Mouse (Mus musculus) right cerebral cortex, adult 2 months (tissue): Measurements from ENCODE around the gene 1600014C23Rik.

Source experiments
- DNase-seq, 2 experiments: peaks; one replicate each; pipeline ENCODE4 v3.0.0; 2021 to 2022; ENCODE audit warnings: low spot score in 2 of 2

The 1600014C23Rik gene

DNA sequence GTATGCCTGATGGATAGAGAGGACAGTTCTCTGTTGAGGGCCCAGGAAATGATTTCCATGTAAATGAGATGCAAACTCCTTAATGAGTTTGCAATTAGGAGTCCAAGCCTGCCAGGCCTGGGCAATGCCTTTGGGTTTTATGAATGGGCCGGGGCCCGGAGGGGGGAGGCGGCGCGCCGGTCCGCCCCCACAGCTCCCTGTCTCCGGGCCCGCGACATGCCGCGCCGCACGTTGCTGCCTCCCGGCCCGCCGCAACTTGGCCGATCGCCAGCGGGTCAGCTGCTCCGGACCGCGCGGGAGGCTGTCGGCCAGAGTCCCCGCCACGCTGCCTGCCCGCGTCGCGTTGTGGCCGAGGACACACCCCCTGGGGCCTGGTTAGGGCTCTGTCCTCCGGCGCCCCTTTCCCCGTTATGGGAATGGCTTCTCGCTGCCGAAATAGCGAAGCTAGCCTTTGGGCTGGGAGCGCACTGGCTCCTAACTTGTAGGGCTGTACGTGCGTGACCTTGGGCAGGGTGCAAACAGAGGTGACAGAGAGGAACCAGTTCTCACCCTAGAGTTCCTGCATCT, at the start of gene 1600014C23Rik:
Gene 1600014C23Rik (minus strand): TSS at position 110 of the 567 bp plus-strand sequence.
- DNase-seq = peak in 1 of 2 experiments; percentile 64

DNA sequence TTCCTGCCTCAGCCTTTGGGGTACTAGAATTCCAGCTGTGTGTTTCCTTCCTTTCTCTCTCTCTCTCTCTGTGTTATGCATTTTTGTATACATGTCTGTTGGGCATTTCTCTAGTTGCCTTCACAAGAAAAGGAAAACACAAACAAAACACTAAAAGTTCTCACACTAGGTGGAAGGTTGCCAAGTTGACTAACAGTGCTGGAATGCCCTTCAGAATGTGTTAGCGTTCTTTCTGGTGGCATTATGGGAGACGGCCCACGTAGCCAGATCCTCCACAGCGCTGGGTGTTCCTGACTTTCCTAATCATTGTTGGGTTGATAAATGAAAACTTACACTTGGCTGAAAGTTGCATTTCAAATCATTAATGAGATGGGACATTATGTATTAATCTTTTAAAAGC, 44.8 kb upstream of the 1600014C23Rik start:
- no peak for DNase-seq

- DNase-seq = no peak
Observed at GRCm38 (mm10) chr17:45777431-45777830, 43.8 kb upstream of the 1600014C23Rik start.

DNA sequence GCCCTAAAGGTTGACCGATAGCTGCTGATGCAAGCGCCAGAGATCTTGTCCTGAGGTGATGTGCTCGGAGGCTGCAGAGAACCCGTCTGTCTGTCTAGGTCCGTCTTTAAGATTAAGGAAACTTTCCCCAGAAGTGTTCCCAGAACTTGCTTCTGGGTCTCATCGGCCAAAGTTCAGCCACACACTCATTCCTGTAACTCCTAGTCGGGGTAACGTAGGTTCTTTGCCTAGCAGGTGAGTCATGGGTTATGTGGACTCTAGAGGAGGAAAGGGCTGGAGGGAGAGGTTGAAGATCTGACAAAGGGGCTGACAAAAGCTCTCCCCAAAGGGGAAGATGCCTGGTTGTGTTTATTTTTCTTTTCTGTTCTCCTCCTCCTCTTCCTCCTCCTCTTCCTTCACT, 42.5 kb upstream of the 1600014C23Rik start:
- no peak for DNase-seq

DNA sequence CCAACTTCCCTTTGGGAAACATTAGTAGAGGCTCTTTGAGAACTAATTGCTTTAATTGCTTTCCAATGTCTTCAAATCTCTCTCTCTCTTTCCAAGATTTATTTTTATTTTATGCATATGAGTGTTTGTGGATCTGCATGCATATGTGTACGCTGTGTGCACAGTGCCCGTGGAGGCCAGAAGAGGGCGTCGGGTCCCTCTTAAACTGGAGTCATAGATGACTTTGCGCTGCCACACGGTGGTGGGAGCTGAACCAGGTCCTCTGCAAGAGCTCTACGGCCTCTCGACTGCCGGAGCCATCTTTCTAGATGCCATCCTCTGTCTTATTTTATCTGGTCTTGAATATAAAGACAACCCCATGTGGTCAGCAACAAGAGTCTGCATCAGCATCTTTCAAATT, 41.8 kb upstream of the 1600014C23Rik start:
- DNase-seq = no peak

DNA sequence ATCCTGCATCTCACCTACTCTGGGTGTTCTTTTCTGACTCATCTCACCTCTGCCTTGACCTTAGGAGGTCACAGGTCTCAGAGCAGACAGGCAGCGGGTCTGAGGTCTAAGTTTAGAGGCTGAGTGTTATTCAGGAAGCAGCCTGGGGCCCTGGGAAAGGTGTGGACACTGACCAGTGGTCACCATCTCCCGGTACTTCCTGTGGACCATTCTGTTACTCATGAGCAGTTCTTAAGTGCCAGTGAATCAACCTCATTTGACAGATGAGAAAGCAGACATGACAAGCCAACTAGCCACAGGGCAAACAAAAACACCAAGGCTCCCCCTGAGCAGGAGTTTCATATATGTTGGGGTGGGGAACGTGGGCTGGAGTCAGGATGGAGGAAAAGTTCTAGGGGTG, 38.9 kb upstream of the 1600014C23Rik start:
- no peak for DNase-seq

DNA sequence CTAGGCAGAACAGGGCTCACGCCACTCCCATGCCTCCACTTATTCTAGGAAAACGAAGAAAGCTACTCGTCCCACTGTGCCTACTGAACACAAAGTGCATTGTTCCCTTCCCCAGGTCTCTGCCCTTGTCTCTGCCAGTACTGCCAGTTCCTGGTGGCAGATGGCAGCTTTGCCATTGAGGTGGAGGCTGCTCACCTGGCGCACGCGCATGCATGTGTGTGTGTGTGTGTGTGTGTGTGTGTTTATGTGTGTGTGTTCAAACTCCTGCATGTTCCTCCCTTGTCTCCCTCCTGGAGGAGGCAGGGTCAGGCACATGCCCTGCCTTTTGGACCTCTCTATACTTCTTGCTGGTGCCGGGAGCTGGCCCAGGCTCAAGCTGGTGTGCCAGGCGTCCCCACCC, 38.5 kb upstream of the 1600014C23Rik start:
- DNase-seq = no peak

DNA sequence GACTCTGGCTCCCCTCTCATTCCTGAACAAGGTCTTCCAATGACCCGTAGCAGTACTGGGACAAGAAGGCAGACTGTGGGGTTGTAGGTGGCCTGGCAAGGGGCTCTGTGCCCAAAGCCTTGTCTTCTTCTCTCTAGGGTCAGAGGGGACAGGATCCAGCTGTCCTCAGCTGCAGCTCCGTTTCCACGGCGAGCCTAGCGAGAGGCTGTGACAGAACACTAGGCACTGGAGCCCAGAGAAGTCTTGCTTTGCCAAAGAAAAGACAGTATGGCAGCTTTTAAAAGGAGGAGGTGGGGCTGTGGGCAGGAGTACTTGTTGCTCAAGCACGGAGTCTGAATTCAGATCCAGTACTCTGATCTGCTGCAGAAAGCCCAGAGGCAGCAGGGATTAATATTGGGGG, 36.8 kb upstream of the 1600014C23Rik start:
- no peak for DNase-seq

DNA sequence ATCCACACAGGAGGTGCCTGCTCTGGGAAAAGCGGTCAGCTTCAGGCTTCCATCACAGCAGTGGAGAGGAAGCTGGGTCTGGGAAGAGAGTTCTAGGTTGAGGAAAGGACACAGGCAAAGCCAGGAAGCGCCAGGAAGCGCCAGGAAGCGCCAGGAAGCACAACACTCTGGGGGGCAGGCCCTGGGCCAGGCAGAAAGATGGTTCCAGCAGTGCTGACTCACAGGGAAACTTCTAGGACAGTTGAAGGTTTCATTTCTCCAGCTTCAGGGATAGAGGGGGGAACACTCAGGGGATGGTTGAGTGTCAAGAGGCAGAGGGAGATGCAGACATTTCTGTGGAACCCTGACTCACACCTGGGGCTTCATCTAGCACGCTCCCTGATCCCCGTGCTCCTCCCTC, 36.2 kb upstream of the 1600014C23Rik start:
- no peak for DNase-seq

DNA sequence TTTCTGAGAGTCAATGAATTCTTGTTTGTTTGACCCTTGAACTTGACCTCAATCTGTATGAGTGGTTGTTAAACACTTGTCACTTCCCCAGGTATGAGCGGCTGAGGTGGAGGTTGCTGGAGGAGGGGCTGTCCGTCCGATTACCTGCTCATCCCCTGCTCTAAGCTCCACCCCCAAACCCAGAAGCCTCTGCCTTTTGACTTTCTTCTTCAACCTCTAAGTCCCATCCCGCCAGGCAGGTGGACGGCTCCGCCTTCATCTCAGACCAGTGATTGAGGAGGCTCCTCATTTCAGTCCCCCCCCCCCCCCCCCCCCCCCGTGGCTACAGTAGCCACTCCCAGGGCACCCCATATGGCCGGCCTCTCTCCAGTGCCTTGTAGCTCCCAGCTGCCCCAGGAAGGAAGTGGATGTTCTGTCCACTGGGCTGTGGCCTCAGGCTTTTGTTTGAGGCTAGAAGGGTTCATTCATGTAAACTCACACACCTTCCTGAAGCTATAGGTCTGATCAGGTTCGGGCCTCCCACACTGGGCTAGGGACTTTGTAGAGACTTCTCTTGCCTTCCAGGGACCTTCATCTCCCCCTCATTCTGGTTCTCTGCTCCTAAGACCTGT, 34.0 kb upstream of the 1600014C23Rik start:
- DNase-seq = no peak

DNA sequence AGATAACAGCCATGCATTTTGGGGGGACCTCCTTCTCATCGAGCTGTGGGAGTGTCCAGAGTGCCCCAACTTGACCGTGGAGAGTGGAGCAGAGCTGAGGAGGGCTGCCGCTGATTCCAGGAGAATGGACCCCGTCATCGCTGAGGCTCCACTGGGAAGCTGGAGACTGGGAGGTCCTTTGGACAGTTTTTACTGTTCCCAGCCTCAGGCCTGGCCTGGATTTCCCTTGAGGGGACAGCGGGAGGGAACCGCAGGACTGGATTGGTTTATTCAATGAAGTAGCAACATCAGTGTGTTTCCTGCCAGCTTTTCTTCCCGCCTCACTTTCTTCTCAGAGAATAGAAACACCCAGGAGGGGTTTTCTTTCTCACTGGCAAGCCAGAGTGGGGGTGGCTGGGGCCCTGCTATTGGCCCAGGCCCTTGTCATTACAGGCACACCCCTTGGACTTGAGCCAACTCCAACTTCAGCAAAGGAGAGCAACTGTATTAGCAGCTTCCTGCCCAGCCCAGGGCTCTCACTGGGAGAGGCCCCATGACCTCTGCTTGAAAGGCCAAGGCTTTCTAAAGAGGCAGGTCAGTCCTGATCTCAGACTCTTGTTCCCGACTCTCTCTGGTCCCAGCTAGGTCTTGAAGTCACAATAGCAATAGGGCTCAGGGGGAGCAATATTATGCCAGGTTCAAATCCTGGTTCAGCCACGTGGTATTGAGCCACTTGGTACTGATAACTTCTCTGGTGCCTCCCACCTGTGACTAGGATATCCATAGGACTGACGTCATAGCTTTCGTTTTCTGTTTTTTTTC, 33.3 kb upstream of the 1600014C23Rik start:
- DNase-seq = peak; percentile 55 to 64

- no peak for DNase-seq
Observed at GRCm38 (mm10) chr17:45765914-45766313, 32.3 kb upstream of the 1600014C23Rik start.

DNA sequence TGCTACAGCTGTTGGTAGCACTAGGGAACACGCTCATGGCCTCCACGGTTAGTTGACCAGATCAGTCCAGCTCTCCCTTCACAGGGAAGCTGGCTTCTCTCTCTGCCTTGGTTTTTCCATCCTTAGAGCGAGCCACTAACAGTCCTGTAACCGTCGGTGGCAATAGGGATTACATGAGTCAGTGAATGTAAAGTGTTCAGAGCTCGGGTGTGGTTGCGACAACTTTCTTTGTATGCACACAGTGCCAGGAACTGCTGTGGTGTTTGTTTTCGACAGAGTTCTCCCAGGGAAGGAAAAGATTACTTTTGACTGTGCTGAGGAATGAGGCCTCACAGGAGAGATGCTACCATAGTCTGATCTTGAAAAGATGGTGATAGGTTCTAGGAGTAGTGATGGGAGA, 29.5 kb upstream of the 1600014C23Rik start:
- DNase-seq = no peak

DNA sequence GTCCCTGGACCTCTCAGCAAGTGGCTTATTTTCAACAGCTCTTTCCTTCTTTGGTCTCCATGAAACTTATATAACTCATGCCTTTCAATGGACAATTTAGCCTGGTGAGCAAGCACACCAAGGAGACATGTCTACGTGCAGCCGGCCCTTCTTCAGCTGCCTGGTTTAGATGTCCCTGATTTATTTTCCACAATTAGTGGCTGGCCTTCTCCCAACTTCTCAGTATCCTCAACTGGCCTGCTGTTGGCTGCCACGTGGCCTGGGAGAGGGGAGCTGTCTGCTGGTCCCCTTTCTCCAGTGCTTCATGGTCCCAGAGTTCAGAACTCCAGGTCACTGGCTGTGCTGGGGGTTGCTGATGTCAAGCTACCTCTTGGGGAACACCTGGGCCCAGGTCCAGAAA, 28.3 kb upstream of the 1600014C23Rik start:
- DNase-seq = no peak

- no peak for DNase-seq
Observed at GRCm38 (mm10) chr17:45760965-45761645, 27.5 kb upstream of the 1600014C23Rik start.

DNA sequence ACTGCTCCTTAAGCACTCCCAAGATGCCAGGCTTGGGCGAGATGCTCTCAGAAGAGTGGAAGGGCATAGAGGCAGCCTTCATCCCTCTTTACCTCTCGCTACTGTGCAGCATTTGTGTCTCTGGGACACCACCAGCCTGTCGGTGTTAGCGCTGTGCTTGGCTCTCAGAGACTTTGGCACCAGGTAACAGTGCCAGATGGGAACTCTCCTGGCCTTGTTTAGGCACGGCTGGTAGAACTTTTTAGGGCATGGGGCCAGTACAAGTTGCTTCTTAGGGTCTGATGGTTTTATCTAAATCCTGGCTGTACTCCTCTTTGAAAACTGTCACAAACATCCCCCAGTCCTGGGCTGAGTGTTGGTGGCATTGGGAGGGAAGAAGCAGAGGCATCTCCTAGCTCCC, 26.1 kb upstream of the 1600014C23Rik start:
- DNase-seq = no peak

- no peak for DNase-seq
Observed at GRCm38 (mm10) chr17:45758808-45759207, 25.2 kb upstream of the 1600014C23Rik start.

GRCm38 (mm10) chr17:45757932-45758331, 24.3 kb upstream of the 1600014C23Rik start:
- no peak for DNase-seq

DNA sequence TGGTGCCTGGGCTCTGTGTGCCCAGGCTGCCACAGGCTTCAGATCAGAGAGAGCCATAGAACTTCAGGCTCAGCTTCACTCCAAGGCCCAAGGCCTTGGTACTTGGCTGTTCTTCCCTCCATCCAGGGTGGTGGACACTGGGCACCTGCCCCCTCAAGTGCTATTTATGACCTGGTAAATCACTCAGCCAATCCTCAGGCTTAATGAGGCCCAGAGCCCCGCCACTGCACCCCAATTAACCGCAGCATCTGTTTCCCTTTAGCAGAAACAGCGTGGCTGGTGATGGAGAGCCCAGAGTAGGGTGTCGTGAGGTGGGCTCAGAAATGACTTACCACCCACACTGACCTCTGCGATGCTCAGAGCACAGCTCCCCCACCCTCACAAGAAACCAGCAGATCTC, 23.2 kb upstream of the 1600014C23Rik start:
- DNase-seq = no peak

DNA sequence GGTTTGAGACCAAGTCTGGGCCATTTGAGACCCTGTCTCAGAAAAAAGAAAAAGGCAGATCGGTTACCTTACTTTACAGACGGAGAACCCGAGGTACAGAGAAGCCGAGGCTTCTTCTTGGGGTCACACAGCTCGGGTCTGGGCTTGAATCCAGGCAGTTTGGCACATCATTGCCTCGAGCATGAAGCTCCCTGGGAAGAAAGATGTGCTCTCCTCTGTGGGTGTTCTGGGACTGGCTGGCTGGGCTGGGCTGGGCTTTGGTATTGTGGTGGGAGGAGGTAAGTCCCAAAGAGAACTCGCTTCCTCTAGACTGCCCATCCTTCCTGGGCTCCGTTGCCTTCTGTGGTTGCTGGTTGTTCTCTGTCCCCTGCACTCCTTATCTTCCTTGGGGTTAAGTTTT, 22.7 kb upstream of the 1600014C23Rik start:
- DNase-seq = no peak

GRCm38 (mm10) chr17:45754186-45754862, 20.7 kb upstream of the 1600014C23Rik start:
- peak; percentile 52 to 79 for DNase-seq

- DNase-seq = no peak
Observed at GRCm38 (mm10) chr17:45752678-45753077, 19.0 kb upstream of the 1600014C23Rik start.
